Mouse (Mus musculus) MEL (cell line): ENCODE data around the gene Mkln1.

Source experiments
- CTCF ChIP-seq, 3 experiments: IDR thresholded peaks in 2 of 3; conservative IDR thresholded peaks in 1 of 3; 2 replicates each; pipeline ENCODE4 v1.5.1; 2011 to 2012; ENCODE audit warnings: low read length in 3 of 3, low read depth in 2 of 3, mild to moderate bottlenecking in 2 of 3, improper control_type of control experiment in 1 of 3, inconsistent platforms in 1 of 3, mixed read lengths in 1 of 3, moderate library complexity in 1 of 3; ENCODE audit not compliant: control insufficient read depth in 1 of 3, insufficient read depth in 1 of 3, poor library complexity in 1 of 3, severe bottlenecking in 1 of 3
- EP300 ChIP-seq, 2 experiments: IDR thresholded peaks; 2 replicates each; pipeline ENCODE4 v1.6.1; 2011; ENCODE audit warnings: improper control_type of control experiment in 2 of 2, low read length in 2 of 2, low read depth in 1 of 2, mild to moderate bottlenecking in 1 of 2
- ETS1 ChIP-seq: IDR thresholded peaks from 2 replicates; pipeline ENCODE4 v1.6.1; 2012; ENCODE audit warnings: low read depth, mild to moderate bottlenecking, inconsistent platforms, low read length, improper control_type of control experiment, moderate library complexity
- GABPA ChIP-seq: IDR thresholded peaks from 2 replicates; pipeline ENCODE4 v1.6.1; 2012; ENCODE audit warnings: low read depth, mild to moderate bottlenecking, inconsistent platforms, low read length, improper control_type of control experiment, moderate library complexity
- GATA1 ChIP-seq: IDR thresholded peaks from 2 replicates; pipeline ENCODE4 v1.6.1; 2011; ENCODE audit warnings: low read depth, low read length, improper control_type of control experiment
- MAX ChIP-seq: IDR thresholded peaks from 2 replicates; pipeline ENCODE4 v1.6.1; 2011; ENCODE audit warnings: low read length, improper control_type of control experiment
- MAZ ChIP-seq: IDR thresholded peaks from 2 replicates; pipeline ENCODE4 v1.6.1; 2012; ENCODE audit warnings: low read depth, mild to moderate bottlenecking, inconsistent platforms, low read length, improper control_type of control experiment
- MEF2A ChIP-seq: IDR thresholded peaks from 2 replicates; pipeline ENCODE4 v1.6.1; 2014; ENCODE audit warnings: low read depth, mild to moderate bottlenecking, inconsistent platforms, low read length, improper control_type of control experiment; ENCODE audit not compliant: poor library complexity, insufficient replicate concordance, severe bottlenecking; ENCODE audit errors: extremely low read depth
- NELFE ChIP-seq: IDR thresholded peaks from 2 replicates; pipeline ENCODE4 v1.6.1; 2011; ENCODE audit warnings: low read depth, low read length, improper control_type of control experiment
- POLR2A ChIP-seq, 2 experiments: IDR thresholded peaks; 2 replicates each; pipeline ENCODE4 v1.6.1; 2011 to 2012; ENCODE audit warnings: low read length in 2 of 2, mild to moderate bottlenecking in 2 of 2, control low read depth in 1 of 2, improper control_type of control experiment in 1 of 2, low read depth in 1 of 2, moderate library complexity in 1 of 2; ENCODE audit not compliant: control insufficient read depth in 1 of 2, insufficient read depth in 1 of 2, poor library complexity in 1 of 2
- POLR2AphosphoS2 ChIP-seq: IDR thresholded peaks from 2 replicates; pipeline ENCODE4 v1.6.1; 2011; ENCODE audit warnings: low read length, improper control_type of control experiment
- UBTF ChIP-seq: IDR thresholded peaks from 2 replicates; pipeline ENCODE4 v1.6.1; 2012; ENCODE audit warnings: low read depth, mild to moderate bottlenecking, inconsistent platforms, low read length, improper control_type of control experiment, moderate library complexity, borderline replicate concordance; ENCODE audit not compliant: insufficient read depth
- USF1 ChIP-seq: IDR thresholded peaks from 2 replicates; pipeline ENCODE4 v1.6.1; 2014; ENCODE audit warnings: low read depth, mild to moderate bottlenecking, inconsistent platforms, low read length, improper control_type of control experiment, moderate library complexity
- ZNF384 ChIP-seq: IDR thresholded peaks from 2 replicates; pipeline ENCODE4 v1.6.1; 2012; ENCODE audit warnings: low read depth, mild to moderate bottlenecking, inconsistent platforms, low read length, improper control_type of control experiment

DNA sequence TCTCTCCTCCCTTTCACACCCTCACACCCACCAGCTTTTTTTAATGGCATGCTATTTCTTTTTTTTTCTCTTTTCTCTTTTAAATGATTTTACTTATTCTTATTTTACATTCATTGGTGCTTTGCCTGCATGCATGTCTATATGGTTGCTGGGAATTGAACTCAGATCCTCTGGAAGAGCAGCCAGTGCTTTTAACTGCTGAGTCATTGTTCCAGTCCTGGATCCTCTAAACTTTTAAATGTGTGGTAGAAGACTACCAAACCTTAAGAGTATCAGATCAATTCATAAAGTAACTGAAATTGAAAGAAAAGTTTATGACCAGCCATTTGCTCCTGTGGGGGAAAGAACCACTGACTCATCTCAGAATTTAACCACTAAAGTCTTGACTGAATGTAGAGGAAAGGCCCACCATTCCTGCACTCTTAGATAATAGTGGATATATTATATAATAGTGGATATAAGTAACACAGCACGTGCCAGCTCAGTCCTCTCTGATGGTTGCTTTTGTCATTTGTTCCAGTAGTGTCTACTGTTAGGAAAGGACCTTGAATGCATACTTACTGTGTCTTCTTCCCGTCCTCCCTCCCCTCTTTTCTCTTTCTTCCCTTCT is 96.7 kb downstream of the Mkln1 start:
- TF ChIP-seq POLR2A (IDR thresholded peaks at IDR 0.05; ENCODE audit: control insufficient read depth in 1 of 2, insufficient read depth in 1 of 2, low read depth in 1 of 2, low read length in 2 of 2, poor library complexity in 1 of 2) (no peak), GABPA (no peak), POLR2AphosphoS2 (no peak), EP300 (IDR thresholded peaks at IDR 0.05; ENCODE audit: low read depth in 1 of 2, low read length in 2 of 2) (no peak), MAZ (no peak), ETS1 (no peak), USF1 (no peak), CTCF (IDR thresholded peaks at IDR 0.05 in 2 of 3, conservative IDR thresholded peaks at IDR 0.05 in 1 of 3; ENCODE audit: control insufficient read depth in 1 of 3, insufficient read depth in 1 of 3, low read depth in 2 of 3, low read length in 3 of 3, poor library complexity in 1 of 3, severe bottlenecking in 1 of 3) (no peak), GATA1 (no peak), NELFE (no peak), UBTF (no peak), MAX (no peak), MEF2A (no peak), ZNF384 (no peak)
